Mouse (Mus musculus) neural tube, embryonic 12.5 days (tissue): Measurements from ENCODE around the gene 3110018I06Rik. TPM values are rescaled to one million over a fixed set of nuclear protein-coding genes. Genes with fewer than 3 reads are reported as not detected.

Source experiments
- ATAC-seq: fragments of 200-750 bp; cut with Nextera tagmentation; 2 replicates; pipeline ENCODE4 v1.8.0; 2017; ENCODE audit warnings: low read depth, mild to moderate bottlenecking, moderate TSS enrichment, moderate library complexity; ENCODE audit not compliant: low FRiP score
- H3K27ac ChIP-seq: fragments of 300-500 bp; sonication (generic); 2 replicates; pipeline ENCODE4 v1.5.1; 2016
- H3K27me3 ChIP-seq: fragments of 300-500 bp; sonication (generic); replicated peaks from 2 replicates; pipeline ENCODE4 v1.6.1; 2016; ENCODE audit warnings: mild to moderate bottlenecking
- H3K36me3 ChIP-seq: fragments of 300-500 bp; sonication (generic); 2 replicates; pipeline ENCODE4 v1.6.1; 2016; ENCODE audit warnings: mild to moderate bottlenecking
- H3K4me1 ChIP-seq: fragments of 300-500 bp; sonication (generic); 2 replicates; pipeline ENCODE4 v1.6.1; 2016
- H3K4me2 ChIP-seq: fragments of 300-500 bp; sonication (generic); replicated peaks from 2 replicates; pipeline ENCODE4 v1.6.1; 2016; ENCODE audit warnings: mild to moderate bottlenecking
- H3K4me3 ChIP-seq: fragments of 300-500 bp; sonication (generic); 2 replicates; pipeline ENCODE4 v1.5.1; 2016
- H3K9ac ChIP-seq: fragments of 300-500 bp; sonication (generic); 2 replicates; pipeline ENCODE4 v1.6.1; 2016; ENCODE audit warnings: mild to moderate bottlenecking
- H3K9me3 ChIP-seq: fragments of 300-500 bp; sonication (generic); 2 replicates; pipeline ENCODE4 v1.6.1; 2016; ENCODE audit warnings: mild to moderate bottlenecking
- WGBS: fragments of 180-500 bp; shearing (Covaris S2); methylation state at CpG from one replicate; pipeline ENCODE4 v1.1.7; 2016; 5-methylcytosine and 5-hydroxymethylcytosine counted together
- polyA plus RNA-seq: library from polyadenylated mRNA; unstranded; fragments of >200 nt; fragmentation: Nextera tagmentation; extraction: Ambion mirVana; gene quantifications from 2 replicates; pipeline ENCODE4 v1.2.1, GENCODE M21; 2016

The 3110018I06Rik gene
- polyA plus RNA-seq, 1 experiment from 2014 or later, result not detected

- WGBS, result 72% methylated on average over 3 of the region's 3 CpGs
- Histone ChIP-seq H3K36me3 (no peaks in the 10 kb centered on the region), H3K4me1 (peaks cover 14% of the 10 kb centered on the region), H3K9me3 (no peaks in the 10 kb centered on the region), H3K4me3 (no peak overlapping the region), H3K27ac (no peak overlapping the region), H3K9ac (no peak overlapping the region), H3K27me3 (no peaks in the 10 kb centered on the region), H3K4me2 (no peak overlapping the region)
- ATAC-seq, result no peak
Observed at GRCm38 (mm10) chr12:107520941-107521340, 32.5 kb downstream of the 3110018I06Rik start.

DNA sequence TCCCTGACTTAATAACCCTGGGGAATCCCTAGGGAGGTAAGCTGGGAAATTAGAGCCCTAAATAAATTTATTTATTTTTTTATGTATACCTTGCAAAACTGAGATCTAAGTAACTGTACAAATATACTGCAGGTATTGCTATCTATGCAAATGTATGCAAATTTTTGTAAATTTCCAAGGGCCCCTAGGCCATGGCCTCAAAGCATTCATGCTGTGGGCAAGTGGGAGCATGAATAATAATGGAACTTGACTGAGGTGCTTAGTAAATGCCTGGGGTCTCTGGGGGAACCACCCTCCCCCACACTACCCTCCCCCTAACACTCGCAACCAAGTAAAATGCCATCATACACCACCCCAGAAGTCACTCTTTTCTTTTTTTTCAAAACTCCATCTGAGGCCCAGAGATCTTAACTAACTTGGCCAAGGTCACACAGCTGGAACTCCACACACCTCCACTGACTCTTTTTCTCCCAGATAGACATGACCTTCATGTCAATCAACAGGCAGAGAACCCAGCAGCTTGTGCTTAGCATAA is 40.0 kb downstream of the 3110018I06Rik start:
- H3K9ac ChIP-seq, result no peak overlapping the region
- no peak overlapping the region for H3K4me2 ChIP-seq
- H3K27me3 ChIP-seq, result no peaks in the 10 kb centered on the region
- H3K4me3 ChIP-seq, result no peak overlapping the region
- H3K9me3 ChIP-seq, result no peaks in the 10 kb centered on the region
- ATAC-seq, result no peak
- H3K4me1 ChIP-seq, result no peaks in the 10 kb centered on the region
- 33% methylated on average over 1 of the region's 1 CpGs for WGBS
- H3K36me3 ChIP-seq, result no peaks in the 10 kb centered on the region
- H3K27ac ChIP-seq, result no peak overlapping the region

- Histone ChIP-seq H3K36me3 (no peaks in the 10 kb centered on the region), H3K4me3 (no peak overlapping the region), H3K4me1 (no peaks in the 10 kb centered on the region), H3K27me3 (no peaks in the 10 kb centered on the region), H3K9me3 (no peaks in the 10 kb centered on the region), H3K27ac (no peak overlapping the region), H3K9ac (no peak overlapping the region), H3K4me2 (no peak overlapping the region)
- ATAC-seq, result no peak
- 74% methylated on average over 7 of the region's 7 CpGs for WGBS
Observed at GRCm38 (mm10) chr12:107532871-107533270, 44.4 kb downstream of the 3110018I06Rik start.
